Mouse (Mus musculus) midbrain, postnatal 0 days (tissue): ENCODE measurements around the gene Dyrk1b. TPM values are rescaled to one million over a fixed set of nuclear protein-coding genes. Genes with fewer than 3 reads are reported as not detected.
A peak's percentile ranks its signal among the peaks of the same experiment; 100 is the strongest.

Experiments
- ATAC-seq: fragments of 200-750 bp; cut with Nextera tagmentation; 2 replicates; pipeline ENCODE4 v1.8.0; 2017; ENCODE audit warnings: moderate number of reproducible peaks, mild to moderate bottlenecking, moderate TSS enrichment, moderate library complexity; ENCODE audit not compliant: low FRiP score
- DNase-seq: peaks from one replicate; pipeline ENCODE4 v3.0.0-alpha.2; 2015; ENCODE audit warnings: low spot score
- H3K27ac ChIP-seq: fragments of 300-500 bp; sonication (generic); 2 replicates; pipeline ENCODE4 v1.5.1; 2014; ENCODE audit warnings: low read depth, mild to moderate bottlenecking, low read length, mixed read lengths
- H3K27me3 ChIP-seq: fragments of 300-500 bp; sonication (generic); 2 replicates; pipeline ENCODE4 v1.6.1; 2014; ENCODE audit warnings: low read length, control low read depth, mixed read lengths; ENCODE audit not compliant: insufficient read depth
- H3K36me3 ChIP-seq: fragments of 300-500 bp; sonication (generic); 2 replicates; pipeline ENCODE4 v1.6.1; 2014; ENCODE audit warnings: low read length, control low read depth, mixed read lengths; ENCODE audit not compliant: insufficient read depth
- H3K4me1 ChIP-seq: fragments of 300-500 bp; sonication (generic); 2 replicates; pipeline ENCODE4 v1.6.1; 2014; ENCODE audit warnings: mild to moderate bottlenecking, control low read depth, antibody characterized with exemption, low read length, mixed read lengths; ENCODE audit not compliant: insufficient read depth
- H3K4me2 ChIP-seq: fragments of 300-500 bp; sonication (generic); 2 replicates; pipeline ENCODE4 v1.6.1; 2014; ENCODE audit warnings: low read depth, mild to moderate bottlenecking, low read length, mixed read lengths; ENCODE audit not compliant: poor library complexity, severe bottlenecking
- H3K4me3 ChIP-seq: fragments of 300-500 bp; sonication (generic); 2 replicates; pipeline ENCODE4 v1.5.1; 2014; ENCODE audit warnings: low read depth, mild to moderate bottlenecking, low read length, moderate library complexity
- H3K9ac ChIP-seq: fragments of 300-500 bp; sonication (generic); replicated peaks from 2 replicates; pipeline ENCODE4 v1.6.1; 2014; ENCODE audit warnings: mild to moderate bottlenecking, low read length, moderate library complexity, mixed read lengths; ENCODE audit not compliant: poor library complexity, severe bottlenecking
- H3K9me3 ChIP-seq: fragments of 300-500 bp; sonication (generic); 2 replicates; pipeline ENCODE4 v1.6.1; 2016; ENCODE audit warnings: low read length, control low read depth
- CTCF ChIP-seq: IDR thresholded peaks from 2 replicates; pipeline ENCODE4 v1.5.1; 2016; ENCODE audit warnings: antibody characterized with exemption, mild to moderate bottlenecking
- WGBS: fragments of 180-500 bp; shearing (Covaris S2); extraction: QIAGEN DNeasy Blood & Tissue Kit; methylation state at CpG from one replicate; pipeline ENCODE4 v1.1.7; 2014; 5-methylcytosine and 5-hydroxymethylcytosine counted together
- polyA plus RNA-seq: library from polyadenylated mRNA; unstranded; fragments of >200 nt; fragmentation: Nextera tagmentation; extraction: Ambion mirVana; gene quantifications from 2 replicates; pipeline ENCODE4 v1.2.1, GENCODE M21; 2015
- total RNA-seq: library from RNA; depleted of rRNA; stranded (reverse); fragments of >200 nt; gene quantifications from 2 replicates; pipeline ENCODE4 v1.2.3, GENCODE M21; 2014

Dyrk1b gene
- total and polyA plus RNA-seq, 2 experiments from 2014 or later = 8.0 to 33.3 TPM

- H3K4me1 ChIP-seq = no peaks in the 10 kb centered on the region
- ATAC-seq (no peak), DNase-seq (no peak)
- 0 out of 2 replicates have a peak overlapping the region, but pooled peaks have one; percentile 24 for H3K9ac ChIP-seq
- no peaks in the 10 kb centered on the region for H3K36me3 ChIP-seq
- H3K27ac ChIP-seq = no peak overlapping the region
- no peaks in the 10 kb centered on the region for H3K9me3 ChIP-seq
- H3K27me3 ChIP-seq = no peaks in the 10 kb centered on the region
- 71% methylated on average over 6 of the region's 6 CpGs for WGBS
- no peak overlapping the region for H3K4me3 ChIP-seq
- TF ChIP-seq CTCF = no peak
- no peak overlapping the region for H3K4me2 ChIP-seq
These were observed 20.0 kb upstream of the Dyrk1b start for GRCm38 (mm10) chr7:28159292-28159691.

- Histone ChIP-seq H3K36me3 (no peaks in the 10 kb centered on the region), H3K9ac (no peak overlapping the region), H3K27me3 (no peaks in the 10 kb centered on the region), H3K4me1 (no peaks in the 10 kb centered on the region), H3K4me3 (no peak overlapping the region), H3K9me3 (no peaks in the 10 kb centered on the region), H3K27ac (no peak overlapping the region), H3K4me2 (no peak overlapping the region)
- no peak for TF ChIP-seq CTCF
- no peak for ATAC-seq
- WGBS = 68% methylated on average over 3 of the region's 3 CpGs
- no peak for DNase-seq
These were observed 19.4 kb upstream of the Dyrk1b start for GRCm38 (mm10) chr7:28159893-28160292.

- no peak overlapping the region for H3K4me3 ChIP-seq
- H3K9me3 ChIP-seq = no peaks in the 10 kb centered on the region
- H3K27me3 ChIP-seq = no peaks in the 10 kb centered on the region
- H3K27ac ChIP-seq = no peak overlapping the region
- TF ChIP-seq CTCF = no peak
- no peaks in the 10 kb centered on the region for H3K4me1 ChIP-seq
- no peak overlapping the region for H3K4me2 ChIP-seq
- no peak for ATAC-seq
- 54% methylated on average over 9 of the region's 9 CpGs for whole genome bisulfite sequencing
- H3K9ac ChIP-seq = no peak overlapping the region
- H3K36me3 ChIP-seq = no peaks in the 10 kb centered on the region
- no peak for DNase-seq
These were observed 18.0 kb upstream of the Dyrk1b start for GRCm38 (mm10) chr7:28161163-28161749.

- no peaks in the 10 kb centered on the region for H3K27me3 ChIP-seq
- no peak overlapping the region for H3K4me2 ChIP-seq
- ATAC-seq (no peak), DNase-seq (no peak)
- H3K27ac ChIP-seq = no peak overlapping the region
- WGBS = 84% methylated on average over 6 of the region's 6 CpGs
- peak; percentile 20; the same call in 1 of the 2 replicates for TF ChIP-seq CTCF
- no peaks in the 10 kb centered on the region for H3K9me3 ChIP-seq
- no peak overlapping the region for H3K9ac ChIP-seq
- no peaks in the 10 kb centered on the region for H3K36me3 ChIP-seq
- no peak overlapping the region for H3K4me3 ChIP-seq
- 0 out of 2 replicates have a peak, but pooled peaks cover under 1% of the 10 kb centered on the region for H3K4me1 ChIP-seq
These were observed 13.9 kb upstream of the Dyrk1b start for GRCm38 (mm10) chr7:28165406-28165805.

- H3K4me1 ChIP-seq = peaks cover 10% of the 10 kb centered on the region; the same call in 1 of the 2 replicates
- H3K27ac ChIP-seq = peak overlapping the region; percentile 57
- peak; percentile 89 for TF ChIP-seq CTCF
- H3K9ac ChIP-seq = peak overlapping the region; percentile 42; the same call in 1 of the 2 replicates
- peak overlapping the region; percentile 88 for H3K4me2 ChIP-seq
- no peaks in the 10 kb centered on the region for H3K9me3 ChIP-seq
- peak overlapping the region; percentile 80 for H3K4me3 ChIP-seq
- DNase-seq (peak; percentile 91), ATAC-seq (peak; percentile 38)
- WGBS = 13% methylated on average over 9 of the region's 9 CpGs
- H3K27me3 ChIP-seq = no peaks in the 10 kb centered on the region
- no peaks in the 10 kb centered on the region for H3K36me3 ChIP-seq
These were observed 10.8 kb upstream of the Dyrk1b start for GRCm38 (mm10) chr7:28168320-28169115.
